Mouse (Mus musculus) bone marrow macrophage, adult 2 months (primary cell): ENCODE data around the gene Sppl3.

Experiments
- CTCF ChIP-seq: IDR thresholded peaks from 2 replicates; pipeline ENCODE4 v1.5.1; 2012; ENCODE audit warnings: low read depth, mild to moderate bottlenecking, low read length, moderate library complexity
- POLR2A ChIP-seq: IDR thresholded peaks from 2 replicates; pipeline ENCODE4 v1.6.1; 2012; ENCODE audit warnings: mild to moderate bottlenecking, low read depth, low read length, borderline replicate concordance

GRCm38 (mm10) chr5:114982001-114982400, 28.9 kb upstream of the Sppl3 start:
- TF ChIP-seq CTCF (no peak), POLR2A (no peak)
